Mouse (Mus musculus): Measurements from ENCODE around the gene Opn4. TPM values are rescaled to one million over a fixed set of nuclear protein-coding genes. Genes with fewer than 3 reads are reported as not detected.

Gene Opn4
- polyA plus RNA-seq, 1 experiment from 2014 or later: 4.1 TPM

GRCm38 (mm10) chr14:34588498-34588897 is 11.4 kb downstream of the Opn4 start, which contains the start of gene Ldb3:
Ldb3 (minus strand) TSS chr14:34588682.
- H3K36me3 ChIP-seq: peaks cover 21% of the 10 kb centered on the region
- 32% methylated on average over 8 of the region's 8 CpGs for WGBS
- H3K9me3 ChIP-seq: no peaks in the 10 kb centered on the region
- no peaks in the 10 kb centered on the region for H3K27me3 ChIP-seq (ENCODE audit: insufficient read depth, poor library complexity, severe bottlenecking)
- H3K4me3 ChIP-seq: peak within 1 kb of the TSS; percentile 66
- peak within 1 kb of the TSS; percentile 94 for H3K27ac ChIP-seq
- peaks cover 84% of the 10 kb centered on the region for H3K4me1 ChIP-seq
- peak; percentile 91 for DNase-seq (ENCODE audit: low spot score)

DNA sequence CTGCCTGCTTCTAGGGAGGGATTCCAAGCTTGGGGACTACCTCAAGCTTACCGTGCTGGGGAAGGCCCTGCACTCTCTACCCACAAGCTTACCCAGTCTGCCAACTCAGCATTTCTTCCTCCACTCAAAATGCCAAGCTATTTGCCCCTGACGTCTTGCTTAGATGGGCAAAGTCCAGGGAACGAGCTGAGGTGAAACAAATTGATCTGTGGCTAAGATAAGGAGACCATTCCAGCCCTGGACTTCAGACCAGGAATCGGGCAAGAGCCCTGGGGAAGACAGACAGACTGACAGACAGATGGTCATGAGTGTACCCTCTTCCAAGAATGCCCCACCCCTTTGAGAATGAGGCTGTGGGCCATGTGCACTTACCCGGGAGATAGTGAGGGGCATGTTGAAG is 11.9 kb downstream of the Opn4 start:
- peaks cover 22% of the 10 kb centered on the region for H3K36me3 ChIP-seq
- H3K4me3 ChIP-seq: peak overlapping the region; percentile 66
- H3K9me3 ChIP-seq: no peaks in the 10 kb centered on the region
- H3K4me1 ChIP-seq: peaks cover 82% of the 10 kb centered on the region
- DNase-seq (ENCODE audit: low spot score): no peak
- peak overlapping the region; percentile 94 for H3K27ac ChIP-seq
- 27% methylated on average over 5 of the region's 5 CpGs for WGBS
- no peaks in the 10 kb centered on the region for H3K27me3 ChIP-seq (ENCODE audit: insufficient read depth, poor library complexity, severe bottlenecking)

DNA sequence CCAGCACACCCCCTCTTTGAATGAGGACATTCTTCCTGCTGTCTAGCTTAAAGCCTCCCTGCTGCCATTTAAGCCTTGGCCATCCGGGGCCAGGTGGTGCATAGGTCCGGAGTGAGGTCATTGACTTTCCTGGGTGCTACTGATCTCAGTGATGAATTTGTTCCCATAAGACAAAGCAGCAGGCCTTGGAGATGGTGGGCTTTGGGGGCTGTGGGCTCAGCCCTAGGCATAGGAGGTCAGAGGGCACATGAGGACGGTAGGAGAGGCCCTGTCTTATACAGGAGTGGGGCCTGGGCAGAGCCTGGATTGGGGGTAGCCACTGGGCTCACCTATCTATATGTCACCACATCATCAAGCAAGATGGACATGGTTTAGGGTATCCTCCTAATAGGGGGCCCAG is 13.1 kb downstream of the Opn4 start:
- H3K27ac ChIP-seq: peak overlapping the region; percentile 94
- WGBS: 44% methylated on average over 3 of the region's 3 CpGs
- DNase-seq (ENCODE audit: low spot score): no peak
- H3K9me3 ChIP-seq: no peaks in the 10 kb centered on the region
- H3K4me3 ChIP-seq: peak overlapping the region; percentile 66
- peaks cover 82% of the 10 kb centered on the region for H3K4me1 ChIP-seq
- H3K27me3 ChIP-seq (ENCODE audit: insufficient read depth, poor library complexity, severe bottlenecking): no peaks in the 10 kb centered on the region
- H3K36me3 ChIP-seq: peaks cover 32% of the 10 kb centered on the region

DNA sequence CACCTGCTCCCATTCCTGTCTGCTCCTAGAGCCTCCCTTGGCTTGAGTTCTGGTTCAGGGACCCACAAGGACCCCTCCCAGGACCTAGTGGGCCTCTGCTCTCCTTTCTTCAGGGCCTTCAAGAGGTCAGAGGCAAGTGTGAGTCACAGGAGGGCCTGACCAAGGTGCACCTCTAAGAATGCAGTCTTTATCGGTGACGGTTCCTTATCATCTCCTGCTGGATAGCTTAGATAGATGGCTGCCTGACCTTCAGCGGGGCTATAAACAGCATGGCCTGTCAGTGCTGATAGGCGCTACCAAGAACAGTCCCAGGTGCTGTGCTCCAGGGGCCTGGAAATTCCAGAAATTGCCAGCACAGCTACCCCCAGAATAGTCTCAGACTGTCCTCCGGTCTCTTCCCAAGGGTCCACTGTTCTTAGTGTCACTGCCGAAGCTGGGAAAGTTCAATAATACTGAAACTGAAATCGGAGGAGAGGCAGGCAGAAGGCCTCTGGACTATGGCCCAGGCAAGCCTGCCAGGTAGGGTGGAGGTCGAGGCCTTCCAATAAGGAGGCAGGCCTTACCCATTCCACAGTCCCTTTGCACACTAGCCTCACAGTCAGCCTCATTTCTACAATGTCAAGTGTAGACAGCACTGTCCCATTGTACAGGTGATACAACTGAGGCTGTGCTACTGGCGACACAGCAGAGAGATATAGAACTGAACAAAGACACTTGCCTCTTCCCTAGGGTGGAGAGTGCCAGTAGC is 14.4 kb downstream of the Opn4 start:
- Histone ChIP-seq H3K27me3 (ENCODE audit: insufficient read depth, poor library complexity, severe bottlenecking) (no peaks in the 10 kb centered on the region), H3K27ac (peak overlapping the region; percentile 94), H3K36me3 (peaks cover 43% of the 10 kb centered on the region), H3K4me1 (peaks cover 79% of the 10 kb centered on the region), H3K9me3 (no peaks in the 10 kb centered on the region), H3K4me3 (peak overlapping the region; percentile 66)
- no peak for DNase-seq (ENCODE audit: low spot score)
- WGBS: 33% methylated on average over 9 of the region's 9 CpGs

- H3K27me3 ChIP-seq (ENCODE audit: insufficient read depth, poor library complexity, severe bottlenecking): no peaks in the 10 kb centered on the region
- no peaks in the 10 kb centered on the region for H3K9me3 ChIP-seq
- 55% methylated on average over 3 of the region's 3 CpGs for WGBS
- H3K4me1 ChIP-seq: peaks cover 58% of the 10 kb centered on the region
- 0 out of 2 replicates have a peak overlapping the region, but pooled peaks have one; percentile 22 for H3K4me3 ChIP-seq
- no peak for DNase-seq (ENCODE audit: low spot score)
- peak overlapping the region; percentile 74 for H3K27ac ChIP-seq
- peaks cover 64% of the 10 kb centered on the region for H3K36me3 ChIP-seq
Measured at GRCm38 (mm10) chr14:34582740-34583427, 17.1 kb downstream of the Opn4 start.

- Histone ChIP-seq H3K27me3 (ENCODE audit: insufficient read depth, poor library complexity, severe bottlenecking) (no peaks in the 10 kb centered on the region), H3K4me3 (no peak overlapping the region), H3K27ac (peak overlapping the region; percentile 73), H3K9me3 (no peaks in the 10 kb centered on the region), H3K4me1 (peaks cover 57% of the 10 kb centered on the region), H3K36me3 (peaks cover 66% of the 10 kb centered on the region)
- 83% methylated on average over 4 of the region's 4 CpGs for WGBS
- no peak for DNase-seq (ENCODE audit: low spot score)
Measured at GRCm38 (mm10) chr14:34576858-34577257, 23.1 kb downstream of the Opn4 start.

DNA sequence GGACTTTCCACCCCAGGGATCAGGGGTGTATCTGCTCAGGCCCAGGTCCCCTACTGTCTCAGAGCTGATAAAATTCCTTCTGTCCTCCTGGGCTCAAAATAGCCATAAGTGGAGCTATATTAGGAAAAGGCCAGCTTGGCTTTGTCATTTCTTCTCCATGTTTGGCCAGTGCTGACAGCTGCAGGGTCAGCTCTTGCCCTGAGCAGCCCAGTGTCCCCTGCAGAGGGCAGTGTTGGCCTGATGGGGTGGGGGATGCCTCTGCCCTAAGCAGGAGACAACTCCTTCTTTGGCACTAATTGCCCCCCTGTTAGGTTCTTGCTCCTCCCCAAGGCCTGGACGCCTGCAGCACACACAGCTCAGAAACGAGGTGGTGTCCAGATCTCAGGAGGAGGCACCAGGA is 25.9 kb downstream of the Opn4 start:
- H3K4me1 ChIP-seq: peaks cover 64% of the 10 kb centered on the region
- no peak overlapping the region for H3K4me3 ChIP-seq
- no peaks in the 10 kb centered on the region for H3K27me3 ChIP-seq (ENCODE audit: insufficient read depth, poor library complexity, severe bottlenecking)
- 17% methylated on average over 2 of the region's 2 CpGs for whole genome bisulfite sequencing
- peak; percentile 95 for DNase-seq (ENCODE audit: low spot score)
- H3K9me3 ChIP-seq: no peaks in the 10 kb centered on the region
- peak overlapping the region; percentile 88 for H3K27ac ChIP-seq
- peaks cover 45% of the 10 kb centered on the region for H3K36me3 ChIP-seq

DNA sequence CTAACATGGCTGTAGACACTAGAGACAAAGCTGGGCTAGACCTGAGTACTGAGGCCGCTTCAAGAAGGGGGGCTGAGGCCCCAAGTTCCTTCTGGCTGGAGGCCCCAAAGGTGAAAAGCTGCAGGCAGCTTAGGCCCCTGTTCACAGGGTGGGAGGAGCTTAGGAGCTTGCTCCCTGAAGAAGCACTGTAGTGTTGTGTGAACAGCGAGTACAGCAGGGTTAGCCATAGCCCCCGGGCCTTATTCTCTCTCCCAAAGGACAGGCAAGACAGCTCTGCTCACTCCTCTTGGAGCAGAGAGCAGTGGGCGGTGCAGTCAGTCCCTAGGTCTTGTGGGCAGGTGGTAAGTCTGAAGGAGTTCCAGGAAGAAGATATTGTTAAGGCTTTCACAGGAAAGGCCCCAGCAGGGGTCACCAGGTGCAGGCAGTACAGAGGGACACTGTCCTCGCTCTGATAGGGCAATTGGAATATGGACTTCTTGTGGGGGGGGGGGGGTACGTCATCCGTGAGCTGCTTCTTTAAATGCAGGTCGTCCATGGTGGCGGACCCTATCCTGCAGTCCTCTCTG is 26.5 kb downstream of the Opn4 start:
- DNase-seq (ENCODE audit: low spot score): no peak
- H3K9me3 ChIP-seq: no peaks in the 10 kb centered on the region
- 45% methylated on average over 9 of the region's 9 CpGs for WGBS
- peaks cover 71% of the 10 kb centered on the region for H3K4me1 ChIP-seq
- H3K27me3 ChIP-seq (ENCODE audit: insufficient read depth, poor library complexity, severe bottlenecking): no peaks in the 10 kb centered on the region
- H3K36me3 ChIP-seq: peaks cover 39% of the 10 kb centered on the region
- H3K27ac ChIP-seq: peak overlapping the region; percentile 88
- H3K4me3 ChIP-seq: no peak overlapping the region

- Histone ChIP-seq H3K27me3 (ENCODE audit: insufficient read depth, poor library complexity, severe bottlenecking) (no peaks in the 10 kb centered on the region), H3K4me3 (no peak overlapping the region), H3K9me3 (no peaks in the 10 kb centered on the region), H3K36me3 (peaks cover 23% of the 10 kb centered on the region), H3K4me1 (peaks cover 72% of the 10 kb centered on the region), H3K27ac (peak overlapping the region; percentile 88; the same call in 1 of the 2 replicates)
- WGBS: 79% methylated on average over 17 of the region's 17 CpGs
- no peak for DNase-seq (ENCODE audit: low spot score)
Measured at GRCm38 (mm10) chr14:34571610-34572387, 28.1 kb downstream of the Opn4 start.

DNA sequence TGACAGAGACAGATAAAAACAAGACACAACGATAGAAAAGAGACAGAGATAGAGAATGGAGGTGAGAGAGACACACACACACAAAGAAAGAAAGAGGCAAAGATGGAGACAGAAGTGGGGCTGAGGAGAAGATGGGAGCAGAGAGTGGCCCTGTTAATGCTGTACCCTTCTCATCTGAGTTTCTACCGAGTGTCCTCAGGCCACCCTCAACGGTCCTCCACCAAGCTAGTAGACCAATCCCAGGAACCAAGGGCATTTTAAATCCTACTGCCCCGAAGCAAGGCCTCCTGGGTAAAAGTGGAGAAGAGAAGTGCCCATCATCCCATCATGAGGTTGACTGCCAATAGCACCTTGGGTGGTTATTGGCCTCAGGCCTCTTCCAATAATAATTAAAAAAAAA is 29.0 kb downstream of the Opn4 start:
- H3K27me3 ChIP-seq (ENCODE audit: insufficient read depth, poor library complexity, severe bottlenecking): no peaks in the 10 kb centered on the region
- DNase-seq (ENCODE audit: low spot score): no peak
- peaks cover 74% of the 10 kb centered on the region for H3K4me1 ChIP-seq
- no peak overlapping the region for H3K4me3 ChIP-seq
- 80% methylated on average over 4 of the region's 4 CpGs for WGBS
- H3K27ac ChIP-seq: no peak overlapping the region
- peaks cover 14% of the 10 kb centered on the region for H3K36me3 ChIP-seq
- no peaks in the 10 kb centered on the region for H3K9me3 ChIP-seq

DNA sequence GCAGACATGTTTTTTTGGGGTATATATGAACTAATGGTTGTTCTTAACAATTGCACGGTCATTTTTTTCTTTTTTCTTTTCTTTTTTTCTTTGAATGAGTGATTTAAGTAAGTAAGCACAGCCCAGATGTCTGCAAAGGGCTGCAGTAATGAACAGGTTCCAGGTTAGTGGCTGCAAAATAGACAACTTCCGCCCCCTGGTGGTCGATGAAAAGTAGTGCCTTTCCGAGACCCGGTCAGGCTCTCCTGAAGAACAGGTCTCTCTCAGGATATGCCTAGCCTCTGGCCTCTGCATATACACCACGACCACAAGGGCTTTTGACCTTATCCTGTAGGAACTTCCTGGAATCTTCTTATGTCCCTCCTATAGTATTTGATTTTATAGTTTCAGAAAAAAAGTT is 29.6 kb downstream of the Opn4 start:
- Histone ChIP-seq H3K36me3 (peaks cover 8% of the 10 kb centered on the region), H3K27me3 (ENCODE audit: insufficient read depth, poor library complexity, severe bottlenecking) (no peaks in the 10 kb centered on the region), H3K4me3 (0 out of 2 replicates have a peak overlapping the region, but pooled peaks have one; percentile 37), H3K9me3 (no peaks in the 10 kb centered on the region), H3K4me1 (peaks cover 78% of the 10 kb centered on the region), H3K27ac (no peak overlapping the region; the same call in 1 of the 2 replicates)
- 2% methylated on average over 6 of the region's 6 CpGs for WGBS
- DNase-seq (ENCODE audit: low spot score): no peak

DNA sequence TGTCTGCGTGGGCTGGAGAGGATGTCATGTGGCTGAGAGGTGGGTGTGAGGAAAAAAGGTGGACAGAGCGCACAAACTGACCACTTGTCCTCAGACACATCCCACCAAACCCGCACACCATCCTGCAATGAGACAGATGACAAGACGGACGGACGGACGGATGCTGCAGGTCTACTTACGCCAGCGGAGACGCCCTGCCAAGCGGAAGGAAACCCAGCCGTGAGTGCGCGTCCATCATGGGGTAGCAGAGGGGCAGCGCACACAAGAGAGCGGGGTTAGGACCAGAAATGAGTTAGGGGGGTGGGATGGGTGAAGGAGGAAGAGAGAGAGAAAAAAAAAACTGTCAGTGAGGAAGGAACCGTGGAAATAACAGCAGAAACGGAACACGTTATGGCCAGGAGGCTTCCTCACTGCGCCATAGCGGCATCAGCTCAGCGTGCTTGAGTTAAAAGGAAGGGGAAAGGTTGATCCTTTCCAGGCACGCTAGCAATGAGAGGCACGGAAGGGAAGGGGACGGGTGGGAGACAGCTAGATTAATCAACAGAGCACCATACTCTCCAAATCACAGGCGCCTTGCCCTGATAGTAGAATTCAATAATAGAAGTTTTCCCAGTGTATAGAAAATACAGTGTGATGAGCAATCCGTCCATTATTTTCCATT is 30.3 kb downstream of the Opn4 start:
- H3K27me3 ChIP-seq (ENCODE audit: insufficient read depth, poor library complexity, severe bottlenecking): no peaks in the 10 kb centered on the region
- peaks cover 1% of the 10 kb centered on the region; the same call in 1 of the 2 replicates for H3K36me3 ChIP-seq
- H3K4me1 ChIP-seq: peaks cover 85% of the 10 kb centered on the region
- no peaks in the 10 kb centered on the region for H3K9me3 ChIP-seq
- DNase-seq (ENCODE audit: low spot score): no peak
- peak overlapping the region; percentile 37 for H3K4me3 ChIP-seq
- 28% methylated on average over 27 of the region's 27 CpGs for WGBS
- peak overlapping the region; percentile 72; the same call in 1 of the 2 replicates for H3K27ac ChIP-seq

Measured in heart, embryonic 10.5 days (tissue).